Mouse (Mus musculus) liver, postnatal 0 days (tissue): Measurements from ENCODE around the gene Prpf6. TPM values are rescaled to one million over a fixed set of nuclear protein-coding genes. Genes with fewer than 3 reads are reported as not detected.

ENCODE experiments used
- ATAC-seq: fragments of 200-750 bp; cut with Nextera tagmentation; 2 replicates; pipeline ENCODE4 v1.8.0; 2017; ENCODE audit warnings: mild to moderate bottlenecking, moderate library complexity
- DNase-seq: peaks from one replicate; pipeline ENCODE4 v3.0.0-alpha.2; 2016
- H3K27ac ChIP-seq: fragments of 300-500 bp; sonication (generic); 2 replicates; pipeline ENCODE4 v1.5.1; 2014; ENCODE audit warnings: antibody characterized with exemption, moderate library complexity, mild to moderate bottlenecking, low read depth
- H3K27me3 ChIP-seq: fragments of 300-500 bp; sonication (generic); 2 replicates; pipeline ENCODE4 v1.6.1; 2014; ENCODE audit warnings: low read length, control low read depth, mixed read lengths; ENCODE audit not compliant: insufficient read depth
- H3K36me3 ChIP-seq: fragments of 300-500 bp; sonication (generic); replicated peaks from 2 replicates; pipeline ENCODE4 v1.6.1; 2014; ENCODE audit warnings: mild to moderate bottlenecking, control low read depth, low read length, moderate library complexity, mixed read lengths; ENCODE audit not compliant: insufficient read depth
- H3K4me1 ChIP-seq: fragments of 300-500 bp; sonication (generic); 2 replicates; pipeline ENCODE4 v1.6.1; 2014; ENCODE audit warnings: antibody characterized with exemption, mild to moderate bottlenecking, control low read depth; ENCODE audit not compliant: insufficient read depth
- H3K4me2 ChIP-seq: fragments of 300-500 bp; sonication (generic); 2 replicates; pipeline ENCODE4 v1.6.1; 2014; ENCODE audit warnings: low read depth, mild to moderate bottlenecking, low read length, moderate library complexity, mixed read lengths
- H3K4me3 ChIP-seq: fragments of 300-500 bp; sonication (generic); 2 replicates; pipeline ENCODE4 v1.5.1; 2014; ENCODE audit warnings: low read depth, low read length
- H3K9ac ChIP-seq: fragments of 300-500 bp; sonication (generic); replicated peaks from 2 replicates; pipeline ENCODE4 v1.6.1; 2014; ENCODE audit warnings: mild to moderate bottlenecking, moderate library complexity
- H3K9me3 ChIP-seq: fragments of 300-500 bp; sonication (generic); 2 replicates; pipeline ENCODE4 v1.6.1; 2016; ENCODE audit warnings: mild to moderate bottlenecking, control low read depth, low read length, mixed read lengths
- CTCF ChIP-seq: sonication (generic); IDR thresholded peaks from 2 replicates; pipeline ENCODE4 v1.5.1; 2016; ENCODE audit warnings: antibody characterized with exemption, low read depth
- EP300 ChIP-seq: IDR thresholded peaks from 2 replicates; pipeline ENCODE4 v1.6.1; 2016; ENCODE audit warnings: antibody characterized with exemption, low read depth, mild to moderate bottlenecking
- WGBS: fragments of 180-500 bp; shearing (Covaris S2); extraction: QIAGEN DNeasy Blood & Tissue Kit; methylation state at CpG from one replicate; pipeline ENCODE4 v1.1.7; 2014; ENCODE audit not compliant: insufficient replicate concordance; 5-methylcytosine and 5-hydroxymethylcytosine counted together
- polyA plus RNA-seq: library from polyadenylated mRNA; unstranded; fragments of >200 nt; fragmentation: Nextera tagmentation; extraction: Ambion mirVana; gene quantifications from 2 replicates; pipeline ENCODE4 v1.2.1, GENCODE M21; 2015

Prpf6 gene
- polyA plus RNA-seq, 1 experiment from 2014 or later: 17.5 TPM

DNA sequence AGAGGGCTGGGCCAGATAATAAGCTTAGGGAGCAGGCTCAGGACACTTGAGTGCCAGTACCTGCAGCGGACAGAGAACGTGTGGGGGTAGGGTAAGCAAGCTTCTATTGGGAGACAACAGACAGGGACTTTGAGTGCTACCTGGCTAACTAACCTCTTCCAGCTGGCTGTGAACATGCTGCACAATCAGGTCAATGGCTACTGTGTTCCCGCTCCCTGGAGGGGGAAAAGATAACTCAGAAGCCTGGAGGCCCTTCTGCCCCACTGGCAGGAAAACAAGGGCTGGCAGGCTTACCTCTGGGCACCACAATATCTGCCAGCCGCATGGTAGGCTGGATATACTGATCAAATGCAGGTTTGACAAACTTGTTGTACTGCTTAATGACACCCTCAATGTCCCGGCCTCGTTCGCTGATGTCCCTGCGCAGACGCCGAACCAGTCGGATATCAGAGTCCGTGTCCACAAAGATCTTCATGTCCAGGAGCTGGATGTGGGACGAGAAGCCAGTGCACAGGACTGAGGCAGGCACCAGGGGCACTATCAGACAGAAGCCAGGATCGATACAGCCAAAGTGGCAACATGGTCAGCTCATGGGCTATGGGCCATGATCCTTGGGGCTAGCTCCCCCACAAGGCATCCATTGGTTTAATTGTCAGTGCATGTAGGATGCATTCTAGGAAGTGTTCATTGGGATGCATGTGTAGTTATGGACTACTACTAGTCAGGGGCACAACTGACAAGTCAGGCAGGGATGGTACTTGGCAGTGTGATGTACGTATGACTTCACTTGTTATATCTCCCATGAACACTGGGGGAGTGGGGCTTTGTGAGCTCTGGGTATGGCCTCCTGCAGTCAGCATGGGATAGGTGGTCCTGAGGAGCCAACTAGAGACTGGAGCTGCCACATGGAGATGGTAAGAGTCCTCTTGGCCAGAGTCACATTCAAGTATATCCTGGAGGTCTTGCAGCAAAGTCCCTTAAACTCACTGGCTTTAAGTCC, 18.4 kb upstream of the Prpf6 start:
- Histone ChIP-seq H3K4me2 (no peak overlapping the region), H3K9ac (no peak overlapping the region), H3K27ac (no peak overlapping the region), H3K4me3 (no peak overlapping the region), H3K9me3 (no peaks in the 10 kb centered on the region), H3K27me3 (no peaks in the 10 kb centered on the region), H3K36me3 (peaks cover 25% of the 10 kb centered on the region), H3K4me1 (peaks cover 23% of the 10 kb centered on the region)
- 86% methylated on average over 15 of the region's 15 CpGs for WGBS
- DNase-seq (peak; percentile 9), ATAC-seq (no peak)
- TF ChIP-seq CTCF: no peak
- TF ChIP-seq EP300: no peak

DNA sequence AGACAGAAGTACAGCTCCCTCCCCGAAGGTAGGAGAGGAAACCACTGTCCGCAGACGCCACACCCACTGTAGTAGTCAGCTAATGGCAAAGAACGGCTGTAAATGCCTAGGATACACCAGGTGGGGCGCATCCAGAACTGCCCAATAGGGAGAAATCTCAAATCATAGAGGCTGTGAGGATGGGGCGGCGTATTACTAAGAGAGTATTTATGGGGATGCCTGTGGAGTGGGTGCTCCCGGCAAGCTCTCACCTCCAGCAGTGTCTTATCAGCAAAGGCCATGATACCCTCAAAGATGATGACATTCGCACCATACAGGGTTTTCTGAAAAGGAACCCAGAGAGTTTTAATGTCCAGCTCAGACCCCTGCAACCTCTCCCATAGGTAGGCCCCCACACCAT, 17.7 kb upstream of the Prpf6 start:
- peaks cover 25% of the 10 kb centered on the region for H3K36me3 ChIP-seq
- TF ChIP-seq CTCF (no peak), EP300 (no peak)
- H3K4me1 ChIP-seq: peaks cover 27% of the 10 kb centered on the region
- DNase-seq (peak; percentile 9), ATAC-seq (no peak)
- H3K27ac ChIP-seq: no peak overlapping the region
- H3K4me3 ChIP-seq: no peak overlapping the region
- H3K9me3 ChIP-seq: no peaks in the 10 kb centered on the region
- H3K4me2 ChIP-seq: no peak overlapping the region
- WGBS: 78% methylated on average over 9 of the region's 9 CpGs
- H3K9ac ChIP-seq: no peak overlapping the region
- H3K27me3 ChIP-seq: no peaks in the 10 kb centered on the region

DNA sequence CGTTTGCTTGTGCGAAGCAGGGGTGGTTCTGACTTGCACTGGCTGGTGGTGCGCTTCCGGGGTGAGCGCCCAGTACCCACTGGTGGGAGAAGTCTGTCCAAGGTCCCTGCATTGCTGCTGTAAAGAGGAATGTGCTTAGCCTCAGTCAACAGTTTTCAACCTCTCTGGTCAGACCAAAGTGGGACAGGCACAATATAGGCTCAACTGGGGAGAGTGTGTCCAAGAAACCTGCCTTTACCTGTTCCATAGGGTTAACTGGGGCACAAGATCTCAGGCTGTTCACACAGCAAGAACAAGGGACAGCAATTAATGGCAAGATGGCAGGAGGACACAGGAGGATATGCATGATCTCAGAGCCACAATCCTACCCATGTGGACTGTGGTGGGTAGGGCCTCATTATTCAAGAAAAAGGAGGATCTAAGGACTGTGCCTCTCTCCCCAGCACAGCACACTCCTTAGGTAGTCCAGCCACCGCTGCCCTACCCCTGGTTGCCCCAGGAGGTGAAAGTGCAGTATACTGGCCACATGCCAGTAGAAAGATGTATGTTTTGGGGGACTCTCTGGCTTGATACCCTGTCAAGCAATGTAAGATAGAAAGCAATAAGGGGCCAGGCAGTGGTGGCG, 16.6 kb upstream of the Prpf6 start:
- WGBS: 88% methylated on average over 7 of the region's 7 CpGs
- peaks cover 36% of the 10 kb centered on the region for H3K4me1 ChIP-seq

DNA sequence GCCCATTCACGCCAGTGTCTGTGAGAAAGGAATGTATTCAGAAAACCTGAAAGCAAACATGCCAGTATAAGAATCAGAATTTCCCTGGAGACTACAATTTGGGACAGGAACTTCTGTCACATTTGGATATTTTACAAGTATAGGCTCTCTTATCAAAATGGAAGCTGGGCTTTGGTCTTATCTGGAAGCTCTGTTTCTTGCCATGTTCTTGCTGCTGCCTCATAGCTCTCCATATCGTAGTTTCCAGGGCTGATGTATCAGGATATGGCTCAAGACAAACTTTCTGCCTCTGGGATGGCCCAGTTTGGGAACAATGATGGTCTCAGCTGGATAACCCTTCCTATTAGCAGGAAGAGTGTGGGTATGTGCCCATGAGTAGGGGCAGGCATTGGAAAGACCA, 15.1 kb upstream of the Prpf6 start:
- Histone ChIP-seq H3K9me3 (no peaks in the 10 kb centered on the region), H3K4me1 (peaks cover 39% of the 10 kb centered on the region), H3K4me2 (no peak overlapping the region), H3K36me3 (peaks cover 20% of the 10 kb centered on the region), H3K4me3 (no peak overlapping the region), H3K27me3 (no peaks in the 10 kb centered on the region), H3K27ac (no peak overlapping the region), H3K9ac (no peak overlapping the region)
- TF ChIP-seq EP300 (no peak), CTCF (no peak)
- ATAC-seq (no peak), DNase-seq (no peak)
- 72% methylated on average over 2 of the region's 2 CpGs for WGBS

More for the DNA sequence above, 16.6 kb upstream of the Prpf6 start:
- Histone ChIP-seq H3K36me3 (peaks cover 24% of the 10 kb centered on the region), H3K4me2 (no peak overlapping the region), H3K27me3 (no peaks in the 10 kb centered on the region), H3K4me3 (no peak overlapping the region), H3K9me3 (no peaks in the 10 kb centered on the region), H3K27ac (no peak overlapping the region), H3K9ac (no peak overlapping the region)
- DNase-seq (peak; percentile 8), ATAC-seq (no peak)
- TF ChIP-seq EP300: no peak
- no peak for TF ChIP-seq CTCF

DNA sequence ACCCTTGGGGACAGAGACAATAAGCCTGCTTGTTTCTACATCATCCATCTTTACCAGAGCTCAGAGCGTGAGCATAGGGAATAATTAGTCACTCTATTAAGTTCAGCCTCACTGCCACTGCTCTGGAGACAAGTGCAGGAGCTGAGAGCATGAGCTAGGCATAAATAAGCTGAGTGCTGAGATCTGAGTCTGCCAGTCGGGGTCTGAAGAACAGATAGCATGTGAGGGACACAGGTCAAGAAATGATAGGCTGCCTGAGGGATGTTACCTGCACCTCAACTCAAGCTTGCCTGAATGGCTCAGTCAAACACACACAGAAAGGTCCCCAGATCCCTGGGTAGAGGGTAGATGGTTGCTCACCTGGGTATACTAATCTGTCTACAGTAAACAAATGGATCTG, 14.5 kb upstream of the Prpf6 start:
- Histone ChIP-seq H3K4me1 (peaks cover 41% of the 10 kb centered on the region), H3K9me3 (no peaks in the 10 kb centered on the region), H3K4me2 (no peak overlapping the region), H3K36me3 (peaks cover 16% of the 10 kb centered on the region), H3K27ac (no peak overlapping the region), H3K27me3 (no peaks in the 10 kb centered on the region), H3K4me3 (no peak overlapping the region), H3K9ac (no peak overlapping the region)
- no peak for ATAC-seq
- peak; percentile 12 for DNase-seq
- TF ChIP-seq CTCF (no peak), EP300 (no peak)
- WGBS: 61% methylated on average over 2 of the region's 2 CpGs

DNA sequence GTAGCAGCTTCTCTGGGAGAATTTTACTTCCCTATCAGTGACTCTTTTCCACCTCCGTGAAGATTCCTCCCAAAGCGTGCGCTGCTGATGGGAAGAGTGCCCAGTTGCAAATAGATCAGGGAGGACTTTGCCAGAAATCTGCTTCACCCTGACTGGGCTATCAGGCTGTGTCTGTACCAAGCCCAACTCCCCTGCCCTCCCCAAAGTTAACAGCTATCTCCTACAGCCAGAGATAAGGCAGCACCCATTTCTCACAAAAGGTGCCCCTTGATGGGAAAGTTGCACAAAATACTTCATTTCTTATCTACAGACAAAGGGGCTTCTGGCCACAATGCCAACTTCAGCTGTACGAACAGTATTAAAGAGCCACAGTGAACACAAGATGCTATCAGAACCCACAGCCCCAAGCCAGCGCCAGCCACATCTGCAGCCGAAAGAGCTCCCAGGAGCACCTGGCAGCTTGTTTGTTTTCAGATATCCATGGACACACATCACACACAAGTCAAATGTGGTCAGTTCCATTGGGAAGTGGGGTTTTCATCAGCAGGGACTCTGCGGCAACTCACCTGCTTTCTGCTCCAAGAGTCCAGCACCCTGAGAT, 13.6 kb upstream of the Prpf6 start:
- Histone ChIP-seq H3K9me3 (no peaks in the 10 kb centered on the region), H3K4me3 (no peak overlapping the region), H3K9ac (0 out of 2 replicates have a peak overlapping the region, but pooled peaks have one; percentile 21), H3K4me1 (peaks cover 48% of the 10 kb centered on the region), H3K36me3 (peaks cover 9% of the 10 kb centered on the region; the same call in 1 of the 2 replicates), H3K27ac (no peak overlapping the region), H3K4me2 (peak overlapping the region; percentile 34; the same call in 1 of the 2 replicates), H3K27me3 (no peaks in the 10 kb centered on the region)
- WGBS: 50% methylated on average over 7 of the region's 7 CpGs
- TF ChIP-seq CTCF (no peak), EP300 (peak; percentile 65; the same call in 1 of the 2 replicates)
- ATAC-seq (no peak), DNase-seq (peak; percentile 13)
